Mouse (Mus musculus) adrenal gland (tissue): ENCODE results near the gene Sntn.

Source experiments
- intact Hi-C: fragments of 180-260 bp; cut with DNase I; formaldehyde crosslinking; loops from one replicate; pipeline ENCODE4 v1.15.1; 2025
- long read RNA-seq, 2 experiments: library from polyadenylated mRNA; unstranded; transcript quantifications; one replicate each; pipeline ENCODE4 v2.0.0; 2020; ENCODE audit warnings: borderline replicate concordance in 1 of 2; ENCODE audit not compliant: insufficient replicate concordance in 1 of 2

Sntn gene
- long read RNA-seq, experiment 1: 0 reads
- long read RNA-seq, experiment 2: 0 reads

GRCm38 (mm10) chr14:13670576-13670975 is at the start of gene Sntn:
Gene Sntn, plus strand, starts transcription at chr14:13670876.
- intact Hi-C loops: no loop called here

- intact Hi-C loops: no loop called here
Measured at GRCm38 (mm10) chr14:13649865-13650264, 20.8 kb upstream of the Sntn start.

- intact Hi-C loops: no loop called here
Measured at GRCm38 (mm10) chr14:13651039-13651438, 19.6 kb upstream of the Sntn start.

- intact Hi-C loops: no loop called here
Measured at GRCm38 (mm10) chr14:13651541-13652298, 19.0 kb upstream of the Sntn start.

GRCm38 (mm10) chr14:13686716-13687115 is 16.0 kb downstream of the Sntn start:
- intact Hi-C loops: no loop called here

GRCm38 (mm10) chr14:13690426-13690825 is 19.8 kb downstream of the Sntn start:
- intact Hi-C loops: no loop called here

- intact Hi-C loops: no loop called here
Measured at GRCm38 (mm10) chr14:13732263-13732662, 61.6 kb downstream of the Sntn start.
